Mouse (Mus musculus): ENCODE results near the gene Snai3. TPM values are rescaled to one million over a fixed set of nuclear protein-coding genes. Genes with fewer than 3 reads are reported as not detected.

Gene Snai3
- polyA plus RNA-seq, 1 experiment from 2014 or later = 1.4 TPM

DNA sequence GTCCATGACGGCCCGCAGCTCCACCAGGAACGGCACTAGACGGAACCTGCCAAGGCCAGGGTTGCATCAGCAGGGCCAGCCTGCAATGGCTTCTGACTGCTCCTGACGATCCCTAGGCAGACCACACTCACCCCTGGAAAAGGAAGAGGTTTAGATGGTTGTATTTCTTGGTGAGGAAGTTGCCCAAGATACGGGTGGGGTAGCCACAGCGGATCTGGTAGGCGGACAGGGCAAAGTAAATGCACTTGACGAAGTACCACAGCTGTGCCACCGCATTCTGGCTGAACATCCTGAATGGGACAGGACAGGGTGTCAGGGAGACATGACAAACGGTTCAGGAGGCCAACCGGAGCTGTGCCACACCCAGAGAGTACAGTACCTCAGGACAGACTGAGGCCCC, 24.3 kb upstream of the Snai3 start:
- Histone ChIP-seq H3K27ac (replicated peaks) (no peak overlapping the region), H3K4me2 (replicated peaks; ENCODE audit: low read depth) (no peak overlapping the region), H3K9ac (ENCODE audit: low read length) (no peak overlapping the region), H3K27me3 (ENCODE audit: control insufficient read depth, insufficient read depth, low read length) (no peaks in the 10 kb centered on the region), H3K36me3 (ENCODE audit: control insufficient read depth, insufficient read depth, low read length) (peaks cover 49% of the 10 kb centered on the region), H3K4me3 (ENCODE audit: low read depth, low read length) (no peak overlapping the region), H3K4me1 (replicated peaks; ENCODE audit: control insufficient read depth, insufficient read depth) (no peaks in the 10 kb centered on the region), H3K9me3 (ENCODE audit: control insufficient read depth, low read length) (no peaks in the 10 kb centered on the region)
- no peak for ATAC-seq (ENCODE audit: low FRiP score, low TSS enrichment)
- 80% methylated on average over 12 of the region's 12 CpGs for WGBS
- no peak for TF ChIP-seq CTCF (IDR thresholded peaks at IDR 0.05; ENCODE audit: low read depth)
- no peak for DNase-seq (ENCODE audit: low spot score)

DNA sequence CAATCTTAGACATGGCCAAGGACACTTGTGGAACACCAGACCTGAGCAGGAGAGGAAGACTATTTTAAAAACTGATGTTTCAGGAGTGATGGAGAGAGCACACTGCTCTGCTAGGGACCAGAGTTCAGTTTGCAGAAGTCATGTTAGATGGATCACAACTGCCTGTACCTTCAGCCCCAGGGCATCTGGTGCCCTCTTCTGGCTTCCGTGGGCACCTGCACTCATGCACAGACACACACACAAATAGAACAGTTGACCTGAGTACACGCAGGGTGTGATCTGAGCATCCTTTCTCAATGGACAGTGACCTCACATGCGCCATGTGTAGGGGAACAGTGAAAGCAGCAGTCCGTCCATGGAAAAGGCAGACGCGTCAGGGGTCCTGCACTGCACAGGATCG, 23.3 kb upstream of the Snai3 start:
- 97% methylated on average over 7 of the region's 7 CpGs for WGBS

DNA sequence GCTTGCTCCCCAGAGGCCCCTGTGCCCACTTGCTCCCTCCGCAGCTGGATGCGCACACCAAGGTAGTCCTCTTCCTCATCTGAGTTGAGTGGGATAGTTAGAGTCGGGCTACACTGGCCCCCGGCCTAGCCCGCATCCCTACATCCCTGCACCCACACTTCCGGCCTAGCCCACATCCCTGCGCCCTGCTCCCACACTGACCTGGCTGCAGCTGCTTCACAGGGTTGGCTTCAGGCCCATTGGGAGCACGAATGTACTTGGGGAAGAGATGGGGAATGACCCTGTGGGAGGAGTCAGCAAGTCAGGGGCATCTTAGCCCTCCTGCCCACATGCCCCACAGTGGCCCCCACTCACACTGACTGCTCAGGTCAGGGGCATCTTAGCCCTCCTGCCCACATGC, 21.9 kb upstream of the Snai3 start:
- Histone ChIP-seq H3K4me1 (replicated peaks; ENCODE audit: control insufficient read depth, insufficient read depth) (no peaks in the 10 kb centered on the region), H3K9ac (ENCODE audit: low read length) (no peak overlapping the region), H3K9me3 (ENCODE audit: control insufficient read depth, low read length) (no peaks in the 10 kb centered on the region), H3K27ac (replicated peaks) (no peak overlapping the region), H3K27me3 (ENCODE audit: control insufficient read depth, insufficient read depth, low read length) (no peaks in the 10 kb centered on the region), H3K4me3 (ENCODE audit: low read depth, low read length) (no peak overlapping the region), H3K4me2 (replicated peaks; ENCODE audit: low read depth) (no peak overlapping the region), H3K36me3 (ENCODE audit: control insufficient read depth, insufficient read depth, low read length) (peaks cover 46% of the 10 kb centered on the region)
- whole genome bisulfite sequencing = 89% methylated on average over 8 of the region's 8 CpGs
- ATAC-seq (ENCODE audit: low FRiP score, low TSS enrichment) (no peak), DNase-seq (ENCODE audit: low spot score) (no peak)
- TF ChIP-seq EP300 (optimal IDR thresholded peaks at IDR 0.05) = no peak
- TF ChIP-seq CTCF (IDR thresholded peaks at IDR 0.05; ENCODE audit: low read depth) = no peak

More for the DNA sequence above, 23.3 kb upstream of the Snai3 start:
- ATAC-seq (ENCODE audit: low FRiP score, low TSS enrichment) = no peak
- Histone ChIP-seq H3K27ac (replicated peaks) (no peak overlapping the region), H3K27me3 (ENCODE audit: control insufficient read depth, insufficient read depth, low read length) (no peaks in the 10 kb centered on the region), H3K4me3 (ENCODE audit: low read depth, low read length) (no peak overlapping the region), H3K4me2 (replicated peaks; ENCODE audit: low read depth) (no peak overlapping the region), H3K36me3 (ENCODE audit: control insufficient read depth, insufficient read depth, low read length) (peaks cover 47% of the 10 kb centered on the region), H3K9me3 (ENCODE audit: control insufficient read depth, low read length) (no peaks in the 10 kb centered on the region), H3K4me1 (replicated peaks; ENCODE audit: control insufficient read depth, insufficient read depth) (no peaks in the 10 kb centered on the region), H3K9ac (ENCODE audit: low read length) (no peak overlapping the region)
- TF ChIP-seq EP300 (optimal IDR thresholded peaks at IDR 0.05) (no peak), CTCF (IDR thresholded peaks at IDR 0.05; ENCODE audit: low read depth) (peak; percentile 51)
- no peak for DNase-seq (ENCODE audit: low spot score)

DNA sequence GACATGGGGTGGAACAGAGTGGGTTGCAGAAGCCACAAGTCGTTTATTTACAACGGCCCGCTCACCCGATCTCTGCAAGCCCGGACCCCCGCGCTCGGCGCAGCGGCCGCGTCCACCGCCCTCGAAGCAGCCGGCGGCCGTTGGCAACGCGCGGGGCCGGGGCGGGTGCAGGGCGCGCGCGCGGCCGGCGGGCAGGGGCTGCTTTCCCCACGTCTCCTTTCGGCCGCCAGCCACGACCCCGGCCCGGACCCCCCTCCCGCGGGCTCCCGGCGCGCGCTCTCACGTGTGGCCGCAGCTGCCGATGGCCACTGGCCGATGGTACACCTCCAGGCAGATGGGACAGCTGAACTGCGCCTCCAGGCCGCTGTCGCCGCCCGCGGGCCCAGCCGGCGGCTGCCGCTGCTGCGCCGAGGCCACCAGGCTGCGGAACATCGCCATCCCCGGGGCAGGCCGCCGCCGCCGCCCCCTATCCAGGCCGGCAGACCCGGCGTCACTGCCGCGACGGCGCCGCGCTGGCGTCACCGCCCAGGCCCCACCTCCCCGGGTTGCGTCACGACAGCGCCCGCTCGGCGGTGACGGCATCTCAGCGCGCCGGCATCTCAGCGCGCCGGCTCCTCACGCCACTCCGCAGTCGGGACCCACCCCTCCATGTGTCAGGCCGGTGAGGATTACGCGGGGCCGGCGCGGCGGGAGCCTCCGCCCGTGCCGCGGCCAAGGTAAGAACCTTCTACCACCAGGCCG, 15.2 kb upstream of the Snai3 start, which contains the start of the genes Rnf166 and Ctu2:
Gene Rnf166, minus strand, starts transcription at position 485 of the 741 bp plus-strand sequence.
Gene Ctu2, plus strand, starts transcription at position 564 of the 741 bp plus-strand sequence.
- H3K9me3 ChIP-seq (ENCODE audit: control insufficient read depth, low read length) = no peaks in the 10 kb centered on the region
- peak within 1 kb of the TSS; percentile 93 for H3K9ac ChIP-seq (ENCODE audit: low read length)
- H3K4me2 ChIP-seq (replicated peaks; ENCODE audit: low read depth) = peak within 1 kb of the TSS; percentile 86
- WGBS = under 1% methylated on average over 84 of the region's 103 CpGs
- H3K4me1 ChIP-seq (replicated peaks; ENCODE audit: control insufficient read depth, insufficient read depth) = peaks cover 8% of the 10 kb centered on the region; the same call in 1 of the 2 replicates
- no peaks in the 10 kb centered on the region for H3K27me3 ChIP-seq (ENCODE audit: control insufficient read depth, insufficient read depth, low read length)
- peak within 1 kb of the TSS; percentile 99 for H3K4me3 ChIP-seq (ENCODE audit: low read depth, low read length)
- peak within 1 kb of the TSS; percentile 75 for H3K27ac ChIP-seq (replicated peaks)
- no peak for TF ChIP-seq EP300 (optimal IDR thresholded peaks at IDR 0.05)
- TF ChIP-seq CTCF (IDR thresholded peaks at IDR 0.05; ENCODE audit: low read depth) = no peak; the same call in 1 of the 2 replicates
- DNase-seq (ENCODE audit: low spot score) (peak; percentile 93), ATAC-seq (ENCODE audit: low FRiP score, low TSS enrichment) (peak; percentile 91)
- H3K36me3 ChIP-seq (ENCODE audit: control insufficient read depth, insufficient read depth, low read length) = peaks cover 6% of the 10 kb centered on the region

DNA sequence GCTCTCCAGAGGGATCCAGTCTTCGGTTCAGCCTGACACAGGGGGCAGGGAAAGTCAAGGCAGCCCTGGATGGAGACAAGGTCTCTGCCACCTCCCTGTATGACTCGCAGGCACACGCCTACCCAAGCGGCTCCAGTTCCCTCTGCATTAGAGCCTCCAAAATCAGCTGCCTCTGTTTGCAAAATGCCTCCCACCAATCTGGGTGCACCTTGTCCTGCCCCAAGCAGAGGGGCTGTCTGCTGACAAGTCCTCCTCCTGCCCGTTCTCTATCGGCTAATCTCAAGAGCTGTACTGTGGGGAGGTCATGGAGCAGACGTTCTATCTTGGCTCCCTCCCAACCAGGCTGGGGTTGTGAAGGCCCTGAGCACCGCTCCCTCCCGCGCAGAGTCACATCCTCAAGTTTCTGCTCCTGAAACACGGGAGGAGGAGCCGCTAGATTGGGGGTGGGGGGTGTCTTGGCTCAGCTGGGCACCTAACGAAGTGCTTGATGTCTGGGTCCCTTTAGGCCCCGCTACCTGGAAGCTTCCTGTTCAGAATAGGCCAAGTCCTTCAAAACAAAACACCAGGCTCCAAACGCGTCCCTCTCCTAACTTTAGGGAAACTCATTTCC, 14.5 kb upstream of the Snai3 start:
- peak overlapping the region; percentile 75 for H3K27ac ChIP-seq (replicated peaks)
- no peaks in the 10 kb centered on the region for H3K9me3 ChIP-seq (ENCODE audit: control insufficient read depth, low read length)
- H3K4me2 ChIP-seq (replicated peaks; ENCODE audit: low read depth) = peak overlapping the region; percentile 86
- ATAC-seq (ENCODE audit: low FRiP score, low TSS enrichment) = no peak
- 4% methylated on average over 16 of the region's 16 CpGs for WGBS
- H3K4me1 ChIP-seq (replicated peaks; ENCODE audit: control insufficient read depth, insufficient read depth) = peaks cover 8% of the 10 kb centered on the region; the same call in 1 of the 2 replicates
- H3K9ac ChIP-seq (ENCODE audit: low read length) = peak overlapping the region; percentile 93
- peak; percentile 52 for DNase-seq (ENCODE audit: low spot score)
- no peaks in the 10 kb centered on the region for H3K27me3 ChIP-seq (ENCODE audit: control insufficient read depth, insufficient read depth, low read length)
- H3K36me3 ChIP-seq (ENCODE audit: control insufficient read depth, insufficient read depth, low read length) = peaks cover 6% of the 10 kb centered on the region; the same call in 1 of the 2 replicates
- H3K4me3 ChIP-seq (ENCODE audit: low read depth, low read length) = peak overlapping the region; percentile 99
- no peak for TF ChIP-seq EP300 (optimal IDR thresholded peaks at IDR 0.05)
- TF ChIP-seq CTCF (IDR thresholded peaks at IDR 0.05; ENCODE audit: low read depth) = no peak

All from stomach, postnatal 0 days (tissue).